Mouse (Mus musculus) lung, adult 2 months (tissue): ENCODE data around the gene Gm8356. TPM values are rescaled to one million over a fixed set of nuclear protein-coding genes. Genes with fewer than 3 reads are reported as not detected.
A peak's percentile ranks its signal among the peaks of the same experiment; 100 is the strongest.
"Not testable (repeated sequence)": the region's sequence is repeated elsewhere in the genome, so short reads cannot be mapped to it uniquely, and the experiment has no call there.

ENCODE experiments used
- DNase-seq: peaks from one replicate; pipeline ENCODE4 v3.0.0; 2022
- H3K4me1 ChIP-seq: fragments of 200-500 bp; 2 replicates; pipeline ENCODE4 v1.6.1; 2011; ENCODE audit warnings: low read length; ENCODE audit not compliant: control insufficient read depth, insufficient read depth
- H3K4me3 ChIP-seq: fragments of 200-500 bp; replicated peaks from 2 replicates; pipeline ENCODE3; 2011; ENCODE audit warnings: low read depth, mild to moderate bottlenecking, control low read depth, low read length; ENCODE audit errors: extremely low read depth
- WGBS: fragments of 180-500 bp; shearing (Covaris S2); methylation state at CpG from one replicate; pipeline ENCODE4 v1.1.7; 2018; 5-methylcytosine and 5-hydroxymethylcytosine counted together
- polyA plus RNA-seq: library from polyadenylated mRNA; depleted of rRNA; stranded (reverse); fragments of >200 nt; gene quantifications from 2 replicates; pipeline ENCODE4 v1.2.3, GENCODE M21; 2012; rRNA removed

Gm8356 gene
- polyA plus RNA-seq, result not detected in 2 replicates

DNA sequence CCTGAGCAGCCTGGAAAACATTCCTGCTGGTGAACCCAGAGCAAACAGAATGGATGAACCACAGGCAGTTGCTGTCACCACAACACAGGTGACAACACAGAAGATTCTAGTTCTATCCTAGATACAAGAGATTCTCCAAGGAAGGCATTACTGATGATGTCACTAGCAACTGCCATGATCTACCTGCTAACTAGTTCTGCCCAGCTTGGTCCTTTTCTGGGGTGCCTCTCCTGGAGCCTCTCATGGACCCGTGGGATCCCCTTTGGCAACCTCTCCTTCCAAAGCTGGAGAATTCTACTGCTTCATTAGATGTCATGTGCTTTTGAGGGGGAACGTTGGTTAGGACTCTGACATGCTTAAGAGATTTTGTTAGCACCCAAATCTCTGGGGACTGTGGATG lies at the start of gene Gm8356:
TSS of gene Gm8356 (minus strand) at position 101 of the 400 bp plus-strand sequence.
- H3K4me1 ChIP-seq, DNase-seq, H3K4me3 ChIP-seq: not testable (repeated sequence)
- WGBS, result 63% methylated on average over 1 of the region's 2 CpGs

DNA sequence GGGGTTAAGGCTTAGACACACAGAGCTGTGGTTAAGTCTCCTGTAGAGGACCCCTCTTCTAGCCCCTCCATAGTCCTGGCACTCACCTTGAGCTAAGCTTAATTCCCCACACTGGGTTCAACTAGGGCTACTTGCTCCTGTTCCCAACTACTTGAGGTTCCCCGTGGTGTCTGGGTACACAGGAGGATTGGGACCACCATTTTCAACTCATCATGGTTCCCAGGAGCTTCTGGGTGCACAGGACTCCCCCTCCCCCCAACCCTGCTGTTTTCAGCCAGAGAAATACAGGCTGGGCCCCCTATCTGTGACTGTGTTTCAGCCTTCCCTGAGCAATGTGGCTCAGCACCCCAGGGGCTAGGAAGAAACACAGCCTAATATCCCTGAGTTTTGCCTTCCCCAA lies 50.8 kb downstream of the Gm8356 start:
- 42% methylated on average over 1 of the region's 1 CpGs for WGBS
- not testable (repeated sequence) for DNase-seq, H3K4me1 ChIP-seq, H3K4me3 ChIP-seq

- 40% methylated on average over 1 of the region's 1 CpGs for whole genome bisulfite sequencing
- H3K4me1 ChIP-seq, H3K4me3 ChIP-seq: not testable (repeated sequence)
- DNase-seq, result peak; percentile 7
Measured at GRCm38 (mm10) chr14:6485541-6485940, 51.5 kb downstream of the Gm8356 start.

- H3K4me3 ChIP-seq, DNase-seq, H3K4me1 ChIP-seq: not testable (repeated sequence)
- 70% methylated on average over 7 of the region's 8 CpGs for WGBS
Measured at GRCm38 (mm10) chr14:6482126-6482525, 55.0 kb downstream of the Gm8356 start.

Other genes starting within 250 kb of the Gm8356 start
- not detected in 2 replicates for gene Gm21103, start 232.4 kb downstream of the Gm8356 start, polyA plus RNA-seq
- gene Gm3618, start 193.6 kb downstream of the Gm8356 start, polyA plus RNA-seq, result not detected in 2 replicates
- not detected in 2 replicates for gene Gm16440, start 147.0 kb downstream of the Gm8356 start, polyA plus RNA-seq
- 0.14 TPM in 2 replicates for gene Gm3591, start 124.8 kb downstream of the Gm8356 start, polyA plus RNA-seq
- gene Gm3594, start 92.7 kb downstream of the Gm8356 start, polyA plus RNA-seq, result not detected in 2 replicates
- gene Gm3629, start 53.3 kb upstream of the Gm8356 start, polyA plus RNA-seq, result 0.11 and 0.14 TPM in 2 replicates
- gene Gm3460, start 85.1 kb upstream of the Gm8356 start, polyA plus RNA-seq, result not detected in 2 replicates
- gene Gm10251, start 146.9 kb upstream of the Gm8356 start, polyA plus RNA-seq, result not detected in 2 replicates
- gene Gm8050, start 183.0 kb upstream of the Gm8356 start, polyA plus RNA-seq, result not detected in 2 replicates
- gene Gm3636, start 205.0 kb upstream of the Gm8356 start, polyA plus RNA-seq, result 0.22 and 0.30 TPM in 2 replicates
- not detected in 2 replicates for gene Gm8362, start 237.1 kb upstream of the Gm8356 start, polyA plus RNA-seq